Mouse (Mus musculus): ENCODE measurements around the gene Igdcc3. TPM values are rescaled to one million over a fixed set of nuclear protein-coding genes. Genes with fewer than 3 reads are reported as not detected.
"Not testable (repeated sequence)": the region's sequence is repeated elsewhere in the genome, so short reads cannot be mapped to it uniquely, and the experiment has no call there.

The Igdcc3 gene
- polyA plus RNA-seq, 1 experiment from 2014 or later = 2.0 TPM

DNA sequence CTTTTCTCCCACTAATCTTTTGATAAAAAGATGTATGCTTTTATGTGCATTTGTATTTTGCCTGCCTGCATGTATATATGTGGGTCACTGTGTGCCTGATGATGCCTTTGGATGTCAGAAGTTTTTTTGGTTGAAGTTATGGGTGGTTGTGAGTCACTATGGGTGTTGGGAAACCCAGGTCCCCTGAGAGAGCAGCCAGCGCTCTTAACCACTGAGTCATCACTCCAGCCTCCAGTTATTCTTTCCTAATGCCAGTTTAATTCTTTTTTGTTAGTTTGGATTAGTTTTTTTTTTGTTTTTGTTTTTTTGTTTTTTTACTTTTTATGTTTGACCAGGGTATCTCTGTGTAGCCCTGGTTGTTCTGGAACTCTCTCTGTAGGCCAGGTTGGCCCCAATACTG lies 59.6 kb downstream of the Igdcc3 start:
- WGBS = 67% methylated on average over 1 of the region's 1 CpGs
- H3K27ac ChIP-seq (ENCODE audit: low read length) = peak overlapping the region; percentile 45; the same call in 1 of the 2 replicates
- no peak overlapping the region for H3K4me3 ChIP-seq (ENCODE audit: low read depth, low read length)
- H3K4me2 ChIP-seq (replicated peaks; ENCODE audit: low read depth, low read length) = no peak overlapping the region
- no peaks in the 10 kb centered on the region for H3K9me3 ChIP-seq (ENCODE audit: control insufficient read depth, low read depth, low read length)
- ATAC-seq (ENCODE audit: insufficient number of reproducible peaks, insufficient read depth, low FRiP score, low read depth) = no peak
- no peak overlapping the region for H3K9ac ChIP-seq (replicated peaks; ENCODE audit: low read depth, low read length)
- no peaks in the 10 kb centered on the region for H3K27me3 ChIP-seq (ENCODE audit: control insufficient read depth, insufficient read depth, low read length)
- H3K36me3 ChIP-seq (ENCODE audit: control insufficient read depth, insufficient read depth, low read length) = no peaks in the 10 kb centered on the region
- H3K4me1 ChIP-seq (ENCODE audit: control insufficient read depth, insufficient read depth, low read length) = peaks cover 7% of the 10 kb centered on the region

DNA sequence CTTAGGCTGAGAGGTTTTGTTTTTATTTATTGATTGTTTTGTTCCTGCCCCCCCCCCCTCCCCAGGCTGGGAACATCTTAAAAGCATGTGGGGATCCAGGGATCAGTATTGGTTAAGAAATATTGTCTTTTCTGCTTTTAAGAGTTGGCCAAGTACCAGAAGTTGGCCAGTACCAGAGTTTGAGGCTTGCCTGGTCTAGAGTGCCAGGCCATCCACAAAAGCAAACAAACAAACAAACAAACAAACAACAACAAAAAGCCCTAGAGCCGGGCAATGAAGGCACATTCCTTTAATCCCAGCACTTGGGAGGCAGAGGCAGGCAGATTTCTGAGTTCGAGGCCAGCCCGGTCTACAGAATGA lies 60.0 kb downstream of the Igdcc3 start:
- Histone ChIP-seq H3K27me3 (ENCODE audit: control insufficient read depth, insufficient read depth, low read length) (no peaks in the 10 kb centered on the region), H3K4me2 (replicated peaks; ENCODE audit: low read depth, low read length) (no peak overlapping the region), H3K27ac (ENCODE audit: low read length) (peak overlapping the region; percentile 27; the same call in 1 of the 2 replicates), H3K4me3 (ENCODE audit: low read depth, low read length) (no peak overlapping the region), H3K36me3 (ENCODE audit: control insufficient read depth, insufficient read depth, low read length) (no peaks in the 10 kb centered on the region), H3K4me1 (ENCODE audit: control insufficient read depth, insufficient read depth, low read length) (peaks cover 5% of the 10 kb centered on the region; the same call in 1 of the 2 replicates), H3K9me3 (ENCODE audit: control insufficient read depth, low read depth, low read length) (no peaks in the 10 kb centered on the region), H3K9ac (replicated peaks; ENCODE audit: low read depth, low read length) (no peak overlapping the region)
- ATAC-seq (ENCODE audit: insufficient number of reproducible peaks, insufficient read depth, low FRiP score, low read depth) = no peak
- 47% methylated on average over 3 of the region's 3 CpGs for WGBS

- Histone ChIP-seq H3K4me1 (ENCODE audit: control insufficient read depth, insufficient read depth, low read length) (peaks cover 5% of the 10 kb centered on the region; the same call in 1 of the 2 replicates), H3K9ac (replicated peaks; ENCODE audit: low read depth, low read length) (peak overlapping the region; percentile 30; the same call in 1 of the 2 replicates), H3K36me3 (ENCODE audit: control insufficient read depth, insufficient read depth, low read length) (no peaks in the 10 kb centered on the region), H3K9me3 (ENCODE audit: control insufficient read depth, low read depth, low read length) (no peaks in the 10 kb centered on the region), H3K4me2 (replicated peaks; ENCODE audit: low read depth, low read length) (peak overlapping the region; percentile 62), H3K27ac (ENCODE audit: low read length) (peak overlapping the region; percentile 69), H3K4me3 (ENCODE audit: low read depth, low read length) (peak overlapping the region; percentile 25), H3K27me3 (ENCODE audit: control insufficient read depth, insufficient read depth, low read length) (no peaks in the 10 kb centered on the region)
- WGBS = 2% methylated on average over 18 of the region's 18 CpGs
- peak; percentile 88 for ATAC-seq (ENCODE audit: insufficient number of reproducible peaks, insufficient read depth, low FRiP score, low read depth)
These were observed 60.6 kb downstream of the Igdcc3 start for GRCm38 (mm10) chr9:65201381-65202164.

GRCm38 (mm10) chr9:65202165-65202754 lies 61.3 kb downstream of the Igdcc3 start:
- WGBS = 19% methylated on average over 9 of the region's 11 CpGs
- H3K36me3 ChIP-seq (ENCODE audit: control insufficient read depth, insufficient read depth, low read length) = no peaks in the 10 kb centered on the region
- peak overlapping the region; percentile 30; the same call in 1 of the 2 replicates for H3K9ac ChIP-seq (replicated peaks; ENCODE audit: low read depth, low read length)
- no peaks in the 10 kb centered on the region; the same call in 1 of the 2 replicates for H3K9me3 ChIP-seq (ENCODE audit: control insufficient read depth, low read depth, low read length)
- peak overlapping the region; percentile 25 for H3K4me3 ChIP-seq (ENCODE audit: low read depth, low read length)
- peak overlapping the region; percentile 69 for H3K27ac ChIP-seq (ENCODE audit: low read length)
- H3K4me2 ChIP-seq (replicated peaks; ENCODE audit: low read depth, low read length) = peak overlapping the region; percentile 62
- H3K27me3 ChIP-seq (ENCODE audit: control insufficient read depth, insufficient read depth, low read length) = no peaks in the 10 kb centered on the region
- H3K4me1 ChIP-seq (ENCODE audit: control insufficient read depth, insufficient read depth, low read length) = 0 out of 2 replicates have a peak, but pooled peaks cover 3% of the 10 kb centered on the region
- ATAC-seq (ENCODE audit: insufficient number of reproducible peaks, insufficient read depth, low FRiP score, low read depth) = no peak

- WGBS = 68% methylated on average over 11 of the region's 11 CpGs
These were observed 64.2 kb downstream of the Igdcc3 start for GRCm38 (mm10) chr9:65205049-65205815.

DNA sequence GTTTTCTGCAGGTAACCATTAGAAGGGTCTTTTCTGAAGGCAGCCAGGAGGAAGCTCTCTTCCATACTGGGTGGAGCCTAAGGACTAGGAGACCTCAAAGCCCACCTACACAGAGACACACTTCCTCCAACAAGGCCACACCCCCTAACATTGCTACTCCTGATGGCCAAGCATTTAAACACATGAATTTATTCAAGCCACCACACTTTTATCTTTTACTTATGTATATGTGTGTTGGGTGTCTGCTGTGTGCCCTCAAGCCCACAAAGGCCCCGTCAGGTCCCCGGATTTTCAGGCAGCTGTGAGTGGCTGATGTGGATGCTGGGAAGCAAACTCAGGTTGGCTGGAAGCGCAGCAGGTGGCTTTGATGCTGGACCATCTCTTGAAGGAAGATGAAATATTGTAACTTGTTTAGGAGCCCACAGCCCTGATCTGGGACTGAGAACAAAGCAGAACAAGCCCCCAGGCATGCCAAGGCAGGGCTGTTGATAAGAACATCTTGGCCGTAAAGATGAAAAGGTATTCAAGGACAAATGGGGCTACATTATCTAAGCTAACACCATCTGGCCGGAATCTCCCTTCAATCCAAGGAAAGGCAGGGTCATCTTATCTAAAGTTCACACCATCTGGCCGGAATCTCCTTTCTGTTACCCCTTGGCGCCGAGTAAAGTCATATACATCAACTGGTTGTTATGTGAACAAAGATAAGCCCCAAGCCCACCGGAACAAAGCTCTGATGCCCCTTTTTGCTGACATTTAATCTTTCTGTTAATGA lies 66.2 kb downstream of the Igdcc3 start:
- not testable (repeated sequence) for H3K27ac ChIP-seq (ENCODE audit: low read length); H3K4me2 ChIP-seq (replicated peaks; ENCODE audit: low read depth, low read length); H3K36me3 ChIP-seq (ENCODE audit: control insufficient read depth, insufficient read depth, low read length); H3K27me3 ChIP-seq (ENCODE audit: control insufficient read depth, insufficient read depth, low read length); H3K9me3 ChIP-seq (ENCODE audit: control insufficient read depth, low read depth, low read length); ATAC-seq (ENCODE audit: insufficient number of reproducible peaks, insufficient read depth, low FRiP score, low read depth); H3K4me3 ChIP-seq (ENCODE audit: low read depth, low read length); H3K9ac ChIP-seq (replicated peaks; ENCODE audit: low read depth, low read length); H3K4me1 ChIP-seq (ENCODE audit: control insufficient read depth, insufficient read depth, low read length)
- 84% methylated on average over 9 of the region's 9 CpGs for WGBS

More at GRCm38 (mm10) chr9:65205049-65205815, 64.2 kb downstream of the Igdcc3 start:
- no peak overlapping the region for H3K27ac ChIP-seq (ENCODE audit: low read length)
- no peaks in the 10 kb centered on the region for H3K27me3 ChIP-seq (ENCODE audit: control insufficient read depth, insufficient read depth, low read length)
- no peaks in the 10 kb centered on the region; the same call in 1 of the 2 replicates for H3K9me3 ChIP-seq (ENCODE audit: control insufficient read depth, low read depth, low read length)
- ATAC-seq (ENCODE audit: insufficient number of reproducible peaks, insufficient read depth, low FRiP score, low read depth) = no peak
- H3K36me3 ChIP-seq (ENCODE audit: control insufficient read depth, insufficient read depth, low read length) = no peaks in the 10 kb centered on the region
- H3K4me1 ChIP-seq (ENCODE audit: control insufficient read depth, insufficient read depth, low read length) = no peaks in the 10 kb centered on the region
- H3K4me3 ChIP-seq (ENCODE audit: low read depth, low read length) = no peak overlapping the region
- H3K4me2 ChIP-seq (replicated peaks; ENCODE audit: low read depth, low read length) = no peak overlapping the region
- H3K9ac ChIP-seq (replicated peaks; ENCODE audit: low read depth, low read length) = no peak overlapping the region

DNA sequence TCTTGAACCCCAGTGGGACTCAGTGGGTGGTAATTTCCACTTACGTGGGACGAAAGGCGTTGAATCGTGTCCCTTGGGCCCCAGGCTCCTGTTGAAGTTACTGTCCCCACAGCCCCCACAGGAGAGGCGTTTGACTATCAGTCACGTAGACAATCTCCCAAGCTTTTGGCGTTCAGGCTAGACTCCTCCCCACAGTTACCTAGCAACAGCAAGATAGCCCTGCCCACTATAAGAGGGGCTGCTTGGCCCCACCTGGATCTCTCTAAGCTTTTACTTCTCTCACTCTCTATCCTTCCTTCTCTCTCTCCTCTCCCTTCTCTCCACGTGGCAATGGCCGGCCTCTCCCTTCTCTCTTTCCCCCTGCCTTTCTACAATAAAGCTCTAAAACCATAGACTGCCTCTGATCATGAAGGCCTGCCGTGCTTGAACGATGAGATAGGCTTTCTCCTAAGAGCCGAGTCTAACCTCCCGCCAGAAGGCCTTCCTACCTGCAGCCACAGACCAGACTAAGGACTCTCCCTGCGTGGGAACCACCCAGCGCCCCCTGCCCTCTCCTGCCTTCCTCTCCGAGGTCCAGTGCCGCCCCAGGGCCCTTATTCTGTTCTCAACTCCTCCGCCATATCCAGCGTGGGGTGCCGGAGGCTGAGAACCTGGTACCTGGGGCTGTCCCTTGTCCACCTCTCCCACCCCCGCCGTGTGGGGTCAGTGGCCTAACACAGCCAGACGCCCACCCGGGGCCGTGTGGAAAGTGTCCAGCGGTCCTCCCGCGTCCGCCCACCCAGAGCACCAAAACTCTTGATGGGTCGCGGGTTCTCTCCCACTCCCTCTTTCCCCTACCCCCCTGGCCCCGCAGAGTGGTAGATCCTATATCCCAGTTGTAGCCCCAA lies 67.5 kb downstream of the Igdcc3 start:
- H3K9ac ChIP-seq (replicated peaks; ENCODE audit: low read depth, low read length) = no peak overlapping the region
- WGBS = 89% methylated on average over 32 of the region's 32 CpGs
- no peaks in the 10 kb centered on the region; the same call in 1 of the 2 replicates for H3K9me3 ChIP-seq (ENCODE audit: control insufficient read depth, low read depth, low read length)
- no peak overlapping the region for H3K4me3 ChIP-seq (ENCODE audit: low read depth, low read length)
- H3K4me1 ChIP-seq (ENCODE audit: control insufficient read depth, insufficient read depth, low read length) = no peaks in the 10 kb centered on the region
- H3K4me2 ChIP-seq (replicated peaks; ENCODE audit: low read depth, low read length) = no peak overlapping the region
- no peak for ATAC-seq (ENCODE audit: insufficient number of reproducible peaks, insufficient read depth, low FRiP score, low read depth)
- H3K27me3 ChIP-seq (ENCODE audit: control insufficient read depth, insufficient read depth, low read length) = no peaks in the 10 kb centered on the region
- no peaks in the 10 kb centered on the region for H3K36me3 ChIP-seq (ENCODE audit: control insufficient read depth, insufficient read depth, low read length)
- H3K27ac ChIP-seq (ENCODE audit: low read length) = no peak overlapping the region
